Mouse (Mus musculus) left cerebral cortex, postnatal 25 days (tissue): Measurements from ENCODE around the gene Vtcn1. TPM values are rescaled to one million over a fixed set of nuclear protein-coding genes. Genes with fewer than 3 reads are reported as not detected.

Source experiments
- DNase-seq, 2 experiments: peaks; one replicate each; pipeline ENCODE4 v3.0.0; 2022; ENCODE audit warnings: low spot score in 2 of 2, mixed read lengths in 1 of 2
- intact Hi-C: fragments of 180-260 bp; cut with DNase I; formaldehyde crosslinking; loops from one replicate; pipeline ENCODE4 v1.15.1; 2025
- total RNA-seq, 2 experiments: library from RNA; stranded (reverse); gene quantifications; 2 replicates each; pipeline ENCODE4 v1.2.3; 2021

The Vtcn1 gene
- total RNA-seq, 2 experiments from 2014 or later, result 0.16 to 0.34 TPM

GRCm38 (mm10) chr3:100911026-100911425, 85.8 kb downstream of the Vtcn1 start:
- no peak for DNase-seq
- intact Hi-C loops, result loop anchor here (10.0 kb wide), 1 partner anchor 316 kb away; no protein-coding TSS in a partner anchor

GRCm38 (mm10) chr3:100911498-100912213, 86.4 kb downstream of the Vtcn1 start:
- intact Hi-C loops, result loop anchor here (10.0 kb wide), 1 partner anchor 317 kb away; no protein-coding TSS in a partner anchor
- peak in 1 of 2 experiments; percentile 29 for DNase-seq

- intact Hi-C loops, result loop anchor here (10.0 kb wide), 1 partner anchor 322 kb away; no protein-coding TSS in a partner anchor
- DNase-seq, result peak in 1 of 2 experiments; percentile 58
Measured at GRCm38 (mm10) chr3:100916844-100917243, 91.6 kb downstream of the Vtcn1 start.

GRCm38 (mm10) chr3:100920611-100921140, 95.4 kb downstream of the Vtcn1 start:
- no peak for DNase-seq
- intact Hi-C loops, result no loop called here

GRCm38 (mm10) chr3:100921825-100922505, 96.7 kb downstream of the Vtcn1 start, which contains the start of gene Trim45:
TSS of gene Trim45 (plus strand) at chr3:100922202.
- DNase-seq, result peak; percentile 100
- intact Hi-C loops, result no loop called here

- intact Hi-C loops, result no loop called here
- DNase-seq, result no peak
Measured at GRCm38 (mm10) chr3:100922506-100923375, 97.5 kb downstream of the Vtcn1 start.

- intact Hi-C loops, result no loop called here
- peak in 1 of 2 experiments; percentile 66 for DNase-seq
Measured at GRCm38 (mm10) chr3:100924065-100924732, 98.9 kb downstream of the Vtcn1 start.

- DNase-seq, result no peak
- intact Hi-C loops, result no loop called here
Measured at GRCm38 (mm10) chr3:100925176-100925575, 99.9 kb downstream of the Vtcn1 start.

- no peak for DNase-seq
- intact Hi-C loops, result no loop called here
Measured at GRCm38 (mm10) chr3:100931332-100932076, 106.2 kb downstream of the Vtcn1 start.

- DNase-seq, result no peak
- intact Hi-C loops, result no loop called here
Measured at GRCm38 (mm10) chr3:100932077-100932944, 107.1 kb downstream of the Vtcn1 start.

- no peak for DNase-seq
- intact Hi-C loops, result no loop called here
Measured at GRCm38 (mm10) chr3:100935521-100935920, 110.3 kb downstream of the Vtcn1 start.

- intact Hi-C loops, result no loop called here
- DNase-seq, result no peak
Measured at GRCm38 (mm10) chr3:100936201-100936600, 110.9 kb downstream of the Vtcn1 start.

GRCm38 (mm10) chr3:100938211-100938610, 113.0 kb downstream of the Vtcn1 start:
- intact Hi-C loops, result no loop called here
- no peak for DNase-seq

GRCm38 (mm10) chr3:100940496-100941037, 115.3 kb downstream of the Vtcn1 start:
- intact Hi-C loops, result no loop called here

More at GRCm38 (mm10) chr3:100940496-100941037, 115.3 kb downstream of the Vtcn1 start:
- no peak for DNase-seq
